Mouse (Mus musculus) brown adipose tissue, adult 24 weeks (tissue): ENCODE data around the gene Gjc2. TPM values are rescaled to one million over a fixed set of nuclear protein-coding genes. Genes with fewer than 3 reads are reported as not detected.
"Not testable (repeated sequence)": the region's sequence is repeated elsewhere in the genome, so short reads cannot be mapped to it uniquely, and the experiment has no call there.

Experiments used
- H3K27ac ChIP-seq: fragments of 200-500 bp; replicated peaks from 2 replicates; pipeline ENCODE4 v1.5.1; 2012; ENCODE audit warnings: low read depth, mild to moderate bottlenecking, low read length
- H3K4me1 ChIP-seq: fragments of 200-500 bp; 2 replicates; pipeline ENCODE4 v1.6.1; 2012; ENCODE audit warnings: low read length, mixed read lengths; ENCODE audit not compliant: control insufficient read depth, insufficient read depth, insufficient read length
- H3K4me3 ChIP-seq: fragments of 200-500 bp; 2 replicates; pipeline ENCODE4 v1.5.1; 2012; ENCODE audit warnings: low read depth, mild to moderate bottlenecking, low read length, moderate library complexity; ENCODE audit not compliant: insufficient read depth
- polyA plus RNA-seq: library from polyadenylated mRNA; stranded (reverse); fragments of >200 nt; gene quantifications from 2 replicates; pipeline ENCODE4 v1.2.4, GENCODE M21; 2012; ENCODE audit not compliant: missing spikeins, insufficient read depth, insufficient read length

Gjc2 gene
- polyA plus RNA-seq, 1 experiment: not detected

GRCm38 (mm10) chr11:59216955-59217354 lies 33.9 kb upstream of the Gjc2 start:
- H3K27ac ChIP-seq: no peak overlapping the region
- H3K4me3 ChIP-seq: no peak overlapping the region
- H3K4me1 ChIP-seq: peaks cover 25% of the 10 kb centered on the region

GRCm38 (mm10) chr11:59212892-59213494 lies 30.0 kb upstream of the Gjc2 start:
- no peak overlapping the region for H3K4me3 ChIP-seq
- H3K27ac ChIP-seq: no peak overlapping the region
- peaks cover 7% of the 10 kb centered on the region; the same call in 1 of the 2 replicates for H3K4me1 ChIP-seq

- H3K4me1 ChIP-seq, H3K27ac ChIP-seq, H3K4me3 ChIP-seq: not testable (repeated sequence)
Measured at GRCm38 (mm10) chr11:59212320-59212719, 29.3 kb upstream of the Gjc2 start.

- H3K4me3 ChIP-seq, H3K27ac ChIP-seq, H3K4me1 ChIP-seq: not testable (repeated sequence)
Measured at GRCm38 (mm10) chr11:59211561-59211960, 28.5 kb upstream of the Gjc2 start.

GRCm38 (mm10) chr11:59210020-59210419 lies 27.0 kb upstream of the Gjc2 start:
- H3K27ac ChIP-seq: no peak overlapping the region
- H3K4me3 ChIP-seq: no peak overlapping the region
- peaks cover 2% of the 10 kb centered on the region; the same call in 1 of the 2 replicates for H3K4me1 ChIP-seq

GRCm38 (mm10) chr11:59209580-59209979 lies 26.6 kb upstream of the Gjc2 start:
- Histone ChIP-seq H3K27ac (no peak overlapping the region), H3K4me3 (peak overlapping the region; percentile 77; the same call in 1 of the 2 replicates), H3K4me1 (0 out of 2 replicates have a peak, but pooled peaks cover 2% of the 10 kb centered on the region)

GRCm38 (mm10) chr11:59209003-59209441 lies 26.0 kb upstream of the Gjc2 start:
- peak overlapping the region; percentile 77 for H3K4me3 ChIP-seq
- H3K4me1 ChIP-seq: 0 out of 2 replicates have a peak, but pooled peaks cover under 1% of the 10 kb centered on the region
- peak overlapping the region; percentile 18; the same call in 1 of the 2 replicates for H3K27ac ChIP-seq

- H3K4me1 ChIP-seq: no peaks in the 10 kb centered on the region
- peak within 1 kb of the TSS; percentile 93 for H3K27ac ChIP-seq
- peak within 1 kb of the TSS; percentile 77 for H3K4me3 ChIP-seq
Measured at GRCm38 (mm10) chr11:59208153-59208831, 25.3 kb upstream of the Gjc2 start, which contains the start of gene 2310033P09Rik. TSS of gene 2310033P09Rik (plus strand) at chr11:59208321.

GRCm38 (mm10) chr11:59202081-59202995 lies 19.3 kb upstream of the Gjc2 start, which contains the start of gene Mrpl55:
TSS of gene Mrpl55 (plus strand) at chr11:59202486.
- Histone ChIP-seq H3K4me1 (peaks cover 5% of the 10 kb centered on the region; the same call in 1 of the 2 replicates), H3K4me3 (peak within 1 kb of the TSS; percentile 86), H3K27ac (peak within 1 kb of the TSS; percentile 77)

GRCm38 (mm10) chr11:59201216-59202002 lies 18.4 kb upstream of the Gjc2 start:
- H3K4me3 ChIP-seq: peak overlapping the region; percentile 86
- peaks cover 5% of the 10 kb centered on the region; the same call in 1 of the 2 replicates for H3K4me1 ChIP-seq
- H3K27ac ChIP-seq: peak overlapping the region; percentile 53

GRCm38 (mm10) chr11:59196230-59196629 lies 13.2 kb upstream of the Gjc2 start:
- H3K27ac ChIP-seq: no peak overlapping the region
- H3K4me1 ChIP-seq: peaks cover 1% of the 10 kb centered on the region; the same call in 1 of the 2 replicates
- H3K4me3 ChIP-seq: no peak overlapping the region

- Histone ChIP-seq H3K4me3 (peak within 1 kb of the TSS; percentile 91), H3K27ac (peak within 1 kb of the TSS; percentile 84), H3K4me1 (no peaks in the 10 kb centered on the region; the same call in 1 of the 2 replicates)
Measured at GRCm38 (mm10) chr11:59192059-59192386, 9.0 kb upstream of the Gjc2 start, which contains the start of gene Guk1. TSS of gene Guk1 (minus strand) at chr11:59192212.

GRCm38 (mm10) chr11:59191231-59192058 lies 8.4 kb upstream of the Gjc2 start:
- H3K4me1 ChIP-seq: no peaks in the 10 kb centered on the region; the same call in 1 of the 2 replicates
- peak overlapping the region; percentile 84 for H3K27ac ChIP-seq
- H3K4me3 ChIP-seq: peak overlapping the region; percentile 91
